Mouse (Mus musculus) skeletal muscle tissue, adult 2 months (tissue): ENCODE measurements around the gene Ccdc144b.

Experiments used
- DNase-seq: peaks from one replicate; pipeline ENCODE4 v3.0.0-alpha.2; 2012; ENCODE audit warnings: low read depth, low spot score

Gene Ccdc144b

GRCm38 (mm10) chr3:36029993-36030392 lies 23.4 kb downstream of the Ccdc144b start:
- DNase-seq: no peak

- DNase-seq: no peak
Measured at GRCm38 (mm10) chr3:36025732-36026131, 27.6 kb downstream of the Ccdc144b start.

- DNase-seq: no peak
Measured at GRCm38 (mm10) chr3:36011239-36011638, 42.1 kb downstream of the Ccdc144b start.

GRCm38 (mm10) chr3:36008411-36009154 lies 44.8 kb downstream of the Ccdc144b start:
- DNase-seq: no peak

DNA sequence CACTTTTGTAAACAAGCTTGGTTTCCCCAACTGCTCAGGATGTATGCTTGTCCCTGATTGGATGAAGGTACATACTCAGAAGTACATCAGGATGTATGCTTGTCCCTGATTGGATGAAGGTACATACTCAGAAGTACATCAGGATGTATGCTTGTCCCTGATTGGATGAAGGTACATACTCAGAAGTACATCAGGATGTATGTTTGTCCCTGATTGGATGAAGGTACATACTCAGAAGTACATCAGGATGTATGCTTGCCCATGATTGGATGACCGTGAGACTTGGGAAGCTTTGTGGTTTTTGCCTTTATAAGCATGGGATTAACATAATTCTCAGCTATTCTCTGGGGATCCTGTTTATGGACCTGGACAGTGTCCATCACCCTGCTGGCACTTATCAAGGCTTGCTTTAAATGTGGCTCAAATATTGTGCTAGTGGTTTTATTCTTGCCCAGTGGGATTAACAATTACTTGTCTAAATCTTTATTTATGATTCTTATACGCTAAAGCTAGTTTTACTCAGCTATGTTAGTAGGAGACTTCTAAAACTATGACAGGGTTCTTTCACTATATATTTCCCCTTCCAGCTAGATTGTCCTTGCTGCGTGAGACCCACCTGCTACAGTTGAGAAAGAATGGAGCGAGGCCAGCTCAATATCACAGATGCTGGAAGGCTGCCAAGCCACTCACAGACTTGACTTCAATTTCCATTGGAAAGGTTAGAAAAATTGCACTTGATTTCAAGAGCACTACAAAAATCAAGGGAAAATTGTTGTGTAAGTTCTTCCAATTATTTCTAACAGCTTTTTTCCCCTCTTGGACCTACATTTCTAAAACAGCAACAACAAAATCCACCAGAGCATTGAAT lies 49.1 kb downstream of the Ccdc144b start:
- no peak for DNase-seq

DNA sequence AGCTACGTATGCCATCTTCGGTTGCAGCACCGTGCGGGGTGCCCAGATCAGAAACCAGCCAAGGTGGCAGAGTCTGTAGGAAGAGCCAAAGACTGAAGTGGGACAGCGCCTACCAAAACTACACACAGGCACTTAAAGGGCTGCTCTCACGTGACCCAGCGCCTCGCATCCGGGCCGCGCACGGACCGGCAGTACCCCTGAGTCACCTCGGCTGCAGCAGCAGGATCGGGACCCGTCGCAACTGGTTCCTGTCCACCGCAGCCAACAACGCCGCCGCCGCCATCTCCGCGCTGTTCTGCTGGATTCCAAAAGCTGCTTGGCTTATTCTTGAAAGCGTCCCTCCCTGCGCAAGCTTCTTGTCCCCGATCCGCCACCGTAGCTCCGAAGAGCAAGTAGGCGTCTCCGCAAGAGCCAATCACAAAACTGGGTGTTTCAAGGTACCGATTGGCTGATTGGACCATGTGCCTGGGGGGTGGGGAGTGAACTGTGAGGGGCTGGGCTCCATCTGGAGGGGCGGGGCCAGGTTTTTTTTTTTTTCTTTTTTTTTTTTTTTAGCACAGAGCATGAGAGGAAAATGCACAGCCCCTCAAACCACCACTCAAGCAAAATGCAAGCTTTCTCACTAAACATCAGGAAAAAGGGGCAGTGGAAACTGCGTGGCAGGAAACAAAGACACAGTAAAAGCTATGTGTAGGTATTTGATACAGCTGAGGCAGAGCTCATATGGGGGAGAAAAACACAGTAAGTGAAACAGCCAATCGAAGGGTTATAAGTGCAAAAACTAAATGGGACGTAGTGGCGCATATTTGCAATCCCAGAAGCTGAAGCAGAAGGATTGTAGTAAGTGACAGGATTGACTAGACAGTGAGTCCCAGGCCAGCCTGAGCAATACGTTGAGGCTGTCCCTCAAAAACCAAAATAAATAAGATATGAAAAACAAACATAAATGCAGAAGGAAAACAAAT lies 52.8 kb downstream of the Ccdc144b start, which contains the start of gene Mccc1:
TSS of gene Mccc1 (minus strand) at position 404 of the 965 bp plus-strand sequence.
- peak; percentile 97 for DNase-seq

DNA sequence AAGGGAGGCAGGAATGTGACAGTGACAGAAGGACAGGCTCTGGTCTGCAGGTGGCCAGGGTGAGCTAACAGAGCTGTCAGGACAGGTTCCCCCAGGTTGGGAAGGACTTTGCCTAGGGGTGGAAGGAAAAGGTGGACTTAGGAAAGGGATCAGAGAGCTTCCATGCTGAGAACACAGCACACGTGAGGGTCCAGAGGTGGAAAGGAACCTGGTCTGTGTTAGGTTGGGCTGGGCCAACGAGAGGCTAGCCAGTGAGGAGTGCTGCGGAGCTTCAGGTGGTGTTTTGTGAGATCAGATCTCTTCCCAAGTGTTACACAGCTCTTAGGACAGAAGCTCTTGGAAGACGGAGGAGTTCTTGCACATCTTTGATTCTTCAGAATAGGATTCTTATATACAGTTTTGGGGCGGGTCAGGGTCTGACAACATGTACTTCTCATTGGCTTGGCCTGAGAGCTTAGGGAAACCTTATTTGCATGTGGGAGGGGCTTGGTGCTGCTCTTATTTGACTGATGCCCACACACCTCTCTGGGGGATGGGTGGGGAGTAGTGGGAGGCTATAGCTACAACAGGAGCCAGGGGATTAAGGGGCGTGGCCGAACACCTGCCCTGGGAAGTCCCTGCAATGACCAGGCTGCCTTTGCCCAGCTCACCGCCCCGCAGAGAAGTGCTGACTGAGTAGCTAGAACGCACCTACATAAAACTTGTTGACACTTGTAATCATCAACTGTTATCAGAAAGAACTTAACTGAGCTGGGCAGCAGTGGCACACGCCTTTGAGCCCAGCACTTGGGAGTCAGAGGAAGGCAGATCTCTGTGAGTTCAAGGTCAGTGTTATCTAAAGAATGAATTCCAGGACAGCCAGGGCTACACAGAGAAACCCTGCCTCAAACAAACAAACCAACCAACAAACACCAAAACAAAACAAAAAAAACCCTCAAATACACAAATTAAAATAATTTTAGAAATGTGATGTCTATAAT lies 58.5 kb downstream of the Ccdc144b start:
- DNase-seq: no peak

DNA sequence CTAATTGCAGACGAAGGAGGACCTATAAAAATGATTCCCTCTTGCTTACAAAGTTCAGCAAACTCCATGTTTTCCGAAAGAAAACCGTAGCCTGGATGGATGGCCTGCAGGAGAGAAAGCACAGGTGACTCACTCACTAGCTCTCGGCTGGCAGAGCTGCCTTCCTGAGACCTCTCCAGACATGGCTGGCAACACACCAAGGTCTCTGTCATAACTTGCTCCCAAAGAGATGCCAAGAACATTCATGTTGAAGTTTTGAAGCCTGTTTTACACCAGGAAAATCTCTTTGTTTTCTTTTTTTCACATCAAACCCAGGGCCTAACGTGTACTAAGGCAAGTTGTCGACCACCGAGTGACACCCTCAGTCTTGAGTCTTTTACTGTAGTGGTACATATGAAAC lies 62.6 kb downstream of the Ccdc144b start:
- DNase-seq: no peak

DNA sequence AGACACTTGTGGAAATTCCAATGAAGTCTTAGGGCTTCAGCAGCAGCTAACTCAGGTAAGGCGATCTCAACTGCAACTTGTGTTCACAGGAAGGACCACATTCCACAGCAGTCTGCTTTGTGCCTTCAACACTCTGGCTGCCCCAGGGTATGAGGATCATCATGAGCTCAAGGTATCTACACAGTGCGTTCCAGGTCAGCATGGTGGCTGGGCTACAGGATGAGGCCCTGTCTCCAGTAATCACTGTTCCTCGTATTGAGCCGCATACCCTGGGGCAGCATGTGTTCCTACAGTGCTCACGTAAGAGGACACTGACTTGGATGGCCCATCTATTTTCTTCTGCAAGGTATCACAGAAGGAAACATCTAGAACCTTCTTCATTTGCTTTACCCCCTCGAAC lies 65.3 kb downstream of the Ccdc144b start:
- DNase-seq: no peak

- DNase-seq: no peak
Measured at GRCm38 (mm10) chr3:35986266-35986665, 67.1 kb downstream of the Ccdc144b start.

DNA sequence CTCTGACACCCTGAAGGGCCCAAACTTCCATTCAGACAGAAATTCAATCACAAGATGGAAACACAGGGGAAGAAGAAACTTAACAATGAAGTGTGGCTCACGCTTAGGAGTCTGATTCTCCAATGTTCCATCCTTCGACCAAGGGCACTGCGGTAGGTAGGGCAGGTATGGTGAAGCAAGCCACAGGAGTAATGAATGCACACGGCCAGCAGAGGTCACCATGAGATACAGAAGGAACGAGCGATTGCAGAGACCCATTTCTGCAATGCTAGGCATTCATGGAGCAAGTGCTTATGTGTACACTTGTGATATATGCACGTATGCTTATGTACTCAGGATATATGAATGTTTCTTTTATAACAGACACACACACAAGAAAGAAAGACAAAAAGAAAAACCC lies 79.8 kb downstream of the Ccdc144b start:
- no peak for DNase-seq

GRCm38 (mm10) chr3:35972985-35973384 lies 80.4 kb downstream of the Ccdc144b start:
- peak; percentile 10 for DNase-seq

DNA sequence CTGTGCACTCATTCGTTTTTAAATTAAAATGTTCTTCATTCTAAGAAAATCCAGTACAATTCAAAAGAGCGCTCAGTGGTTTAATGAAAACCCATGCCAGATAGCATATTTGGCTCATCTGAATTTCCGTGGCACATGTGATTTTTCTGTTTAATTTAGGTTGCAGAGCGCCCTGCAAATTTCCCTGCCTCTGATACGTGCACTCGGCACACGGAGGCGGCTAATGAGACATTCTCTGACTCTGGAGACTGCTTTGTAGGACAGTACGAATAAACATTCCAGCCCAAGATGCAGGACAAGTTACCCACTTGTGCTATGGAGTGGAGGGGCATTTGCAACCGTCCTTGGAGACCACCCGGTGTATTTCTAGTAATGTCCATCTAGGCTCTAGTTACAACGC lies 82.2 kb downstream of the Ccdc144b start:
- DNase-seq: no peak

DNA sequence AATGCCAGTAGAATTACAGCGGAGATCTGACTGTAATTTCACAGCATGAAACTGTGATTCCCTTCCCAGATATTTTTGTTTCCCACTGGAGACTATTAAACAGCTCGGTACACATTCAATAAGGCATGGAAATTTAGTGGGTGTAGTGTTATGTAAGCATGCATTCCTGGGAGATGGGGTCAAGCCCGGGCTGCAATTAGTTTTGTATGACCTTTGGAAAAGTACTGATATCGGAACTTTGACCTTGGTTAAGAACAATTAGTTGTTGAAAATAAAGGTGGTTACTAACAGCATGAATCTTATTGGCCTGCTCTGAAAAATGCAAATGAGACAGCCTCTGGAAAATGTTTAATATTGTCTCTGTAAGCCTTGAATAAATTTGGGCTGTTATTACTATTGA lies 82.9 kb downstream of the Ccdc144b start:
- DNase-seq: no peak

DNA sequence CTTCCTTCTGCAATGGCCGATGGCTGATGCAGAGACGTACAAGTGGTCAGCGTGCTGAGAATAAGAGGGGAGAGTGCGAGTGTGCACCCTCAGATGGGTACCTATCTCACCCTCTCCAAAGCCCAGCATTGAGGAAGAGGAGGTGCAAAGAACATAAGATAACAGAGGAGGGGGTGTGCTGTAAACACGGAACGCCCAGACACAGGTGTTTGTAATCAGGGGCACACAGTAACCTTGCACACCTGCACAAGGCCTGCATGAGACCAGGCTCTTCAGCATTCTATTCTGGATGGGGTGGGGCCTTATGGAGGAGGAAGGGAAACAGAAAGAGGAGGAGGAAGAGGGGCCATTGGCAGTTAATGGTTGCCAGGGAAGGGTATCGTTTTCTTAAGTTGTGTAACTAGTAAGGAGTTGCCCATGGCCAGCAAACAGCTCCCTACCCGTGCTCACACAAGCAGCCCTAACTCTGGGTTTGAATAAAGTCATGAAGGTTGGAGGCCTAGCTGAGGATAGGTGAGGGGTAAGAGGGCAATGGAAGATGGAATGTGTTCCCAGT lies 85.9 kb downstream of the Ccdc144b start:
- DNase-seq: no peak

GRCm38 (mm10) chr3:35966493-35966892 lies 86.9 kb downstream of the Ccdc144b start:
- DNase-seq: no peak

DNA sequence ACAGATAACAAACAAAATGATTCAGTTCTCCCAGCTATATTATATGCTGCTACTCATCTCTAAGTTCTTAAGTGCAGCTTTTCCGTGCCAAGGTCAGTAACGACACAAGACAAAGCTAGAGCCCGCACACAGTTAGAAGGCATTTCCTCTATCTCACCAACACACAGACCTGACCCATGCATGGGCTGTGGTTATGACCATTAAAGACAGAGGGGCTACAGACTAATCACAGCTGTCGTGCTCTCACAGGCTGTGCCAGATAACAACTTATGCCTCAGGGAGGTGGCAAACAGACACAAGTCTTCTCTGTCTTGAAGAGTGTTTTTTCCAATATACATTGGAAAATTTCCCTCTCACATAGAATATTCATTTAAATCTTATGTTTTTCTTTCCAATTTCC lies 88.4 kb downstream of the Ccdc144b start:
- DNase-seq: no peak

GRCm38 (mm10) chr3:35963921-35964320 lies 89.4 kb downstream of the Ccdc144b start:
- no peak for DNase-seq

DNA sequence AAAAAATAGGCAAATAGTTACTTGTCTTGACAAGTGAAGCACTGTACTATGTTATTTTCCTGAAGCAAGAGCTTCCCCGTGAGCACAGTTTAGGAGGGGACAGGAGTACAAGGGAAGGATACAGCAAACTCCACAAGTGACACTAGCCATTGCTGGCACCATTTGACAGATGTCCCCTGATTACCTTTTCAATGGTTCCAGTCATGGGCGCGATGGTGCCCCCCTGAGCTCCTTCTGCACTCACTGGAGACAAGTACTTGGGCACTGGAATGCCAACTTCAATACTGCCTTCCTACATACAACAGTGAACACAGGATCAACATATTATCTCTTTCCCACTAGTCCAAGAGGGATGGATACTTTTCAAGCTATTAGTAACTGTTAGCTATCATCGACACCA lies 89.9 kb downstream of the Ccdc144b start:
- no peak for DNase-seq

GRCm38 (mm10) chr3:35962967-35963366 lies 90.4 kb downstream of the Ccdc144b start:
- DNase-seq: no peak
